Mouse (Mus musculus): ENCODE data around the gene Gfpt2.
"Not testable (repeated sequence)": the region's sequence is repeated elsewhere in the genome, so short reads cannot be mapped to it uniquely, and the experiment has no call there.

The Gfpt2 gene

DNA sequence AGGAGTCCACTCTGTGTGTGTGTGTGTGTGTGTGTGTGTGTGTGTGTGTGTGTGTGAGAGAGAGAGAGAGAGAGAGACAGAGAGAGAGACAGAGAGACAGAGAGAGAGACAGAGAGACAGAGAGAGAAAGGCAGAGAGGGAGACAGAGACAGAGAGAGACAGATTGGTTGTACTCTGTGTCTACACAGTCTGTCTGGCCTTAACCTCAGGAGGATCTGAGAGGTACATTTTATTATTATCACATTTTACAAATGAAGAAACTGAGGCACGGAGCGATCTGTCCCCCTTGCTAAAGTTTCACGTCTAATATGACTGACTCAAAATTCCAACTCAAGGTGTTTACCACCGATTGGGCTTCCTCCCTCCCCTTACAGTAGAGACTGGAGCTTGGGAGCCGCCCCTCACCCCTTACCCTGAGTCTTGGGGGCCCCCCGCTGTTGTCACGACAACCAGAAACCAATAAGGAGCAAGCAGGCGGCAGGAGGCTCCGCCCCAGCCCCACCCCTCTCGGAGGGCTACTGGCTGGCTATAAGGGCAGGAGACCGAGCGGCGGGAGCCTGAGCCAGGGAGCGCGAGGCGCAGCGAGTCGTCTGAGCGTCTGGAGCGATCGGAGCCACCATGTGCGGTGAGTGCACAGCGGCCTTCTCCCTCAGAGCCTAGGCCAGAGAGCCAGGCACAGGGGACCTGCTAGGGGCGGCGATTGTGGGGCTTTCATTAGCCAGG lies at the start of gene Gfpt2:
Gene Gfpt2 (plus strand): TSS at position 560 of the 723 bp plus-strand sequence.
- DNase-seq (ENCODE audit: low read depth, low spot score): peak; percentile 73

DNA sequence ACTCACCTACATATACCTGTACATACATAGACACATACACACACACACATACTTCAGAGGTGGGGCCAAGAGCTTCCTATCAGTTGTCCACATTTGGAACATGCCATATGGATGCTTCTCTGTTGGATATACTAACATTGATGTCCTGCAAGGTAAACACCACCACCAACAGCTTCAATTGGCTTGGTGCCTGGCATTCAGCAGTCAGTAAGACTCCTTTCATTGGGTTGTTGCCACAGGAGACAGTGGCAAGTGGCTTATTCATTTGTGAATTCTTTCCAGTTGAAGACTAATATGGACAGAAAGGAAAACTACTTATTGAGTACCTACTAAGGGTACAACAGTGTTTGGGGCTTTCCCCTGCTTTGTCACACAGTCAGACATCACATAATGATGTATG lies 49.0 kb upstream of the Gfpt2 start:
- DNase-seq (ENCODE audit: low read depth, low spot score): no peak

DNA sequence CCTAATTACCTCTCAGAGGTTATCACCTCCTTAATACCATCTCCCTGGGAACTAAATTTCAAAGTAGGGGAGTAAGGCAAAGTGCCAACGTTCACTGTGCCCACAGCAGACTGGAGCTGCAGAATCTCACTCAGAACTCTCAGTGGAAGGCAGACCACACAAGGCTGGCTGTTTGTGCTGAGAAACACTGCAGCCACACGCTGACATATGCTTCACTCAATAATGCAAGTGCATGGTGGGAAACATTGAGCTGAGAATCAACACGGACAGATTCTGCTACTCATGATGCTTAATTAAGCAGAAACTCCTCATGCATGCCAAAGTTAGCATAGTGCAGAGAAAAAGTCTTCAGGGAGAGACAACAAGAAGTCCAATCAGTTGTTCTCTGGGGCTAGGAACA lies 48.1 kb upstream of the Gfpt2 start:
- DNase-seq (ENCODE audit: low read depth, low spot score): no peak

DNA sequence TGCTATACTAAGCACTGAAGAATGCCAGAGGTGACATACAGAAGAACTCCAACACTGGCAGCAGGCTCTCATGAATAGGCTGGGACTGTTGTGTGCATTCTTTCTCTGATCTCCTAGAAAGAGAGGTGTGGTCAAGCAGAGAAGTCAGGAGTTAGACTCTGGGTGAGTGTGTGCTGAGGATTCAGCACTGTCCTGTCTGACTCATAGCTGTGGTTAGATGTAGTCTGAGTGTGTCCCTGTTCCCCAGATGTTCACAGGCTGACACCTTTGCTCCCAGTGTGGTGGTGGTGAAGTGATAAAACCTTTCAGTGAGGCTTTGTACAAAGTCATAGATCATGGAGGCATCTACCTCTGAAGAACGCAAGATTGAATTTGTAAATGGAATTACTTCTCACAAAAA lies 47.2 kb upstream of the Gfpt2 start:
- DNase-seq (ENCODE audit: low read depth, low spot score): no peak

DNA sequence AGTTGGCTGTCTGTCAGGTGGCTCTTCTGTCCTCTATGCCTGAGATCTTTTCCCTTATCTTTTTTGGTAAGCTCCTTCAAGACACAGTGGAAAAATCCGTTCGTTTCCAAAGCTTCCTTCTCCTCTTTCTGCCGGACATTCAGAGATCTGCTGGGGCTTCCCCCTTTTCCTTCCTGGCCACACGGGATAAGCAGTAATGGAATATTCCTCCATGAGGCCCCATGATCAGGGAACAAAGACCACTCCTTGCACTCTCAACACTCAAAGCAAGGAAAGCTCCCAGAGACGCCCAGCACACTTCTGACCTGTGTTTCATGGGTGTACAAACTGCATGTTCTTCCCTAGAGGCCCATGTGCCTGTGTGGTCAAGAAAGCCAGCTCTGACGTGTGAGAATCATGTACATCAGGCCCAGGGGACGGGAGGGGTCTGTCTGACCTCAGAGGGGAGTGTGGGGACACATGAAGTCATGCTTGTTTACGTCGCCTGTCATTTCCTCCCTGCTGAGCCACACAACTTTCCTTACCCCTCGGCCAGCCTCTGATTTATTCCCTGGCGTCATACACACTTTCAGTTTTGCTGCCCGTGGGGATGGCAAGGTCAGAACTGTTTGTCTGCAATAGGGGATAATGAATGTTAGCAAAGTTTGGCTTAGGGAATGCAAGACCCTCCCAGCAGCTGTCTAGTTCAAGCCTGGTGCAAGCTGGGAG lies 38.9 kb upstream of the Gfpt2 start:
- DNase-seq (ENCODE audit: low read depth, low spot score): no peak

DNA sequence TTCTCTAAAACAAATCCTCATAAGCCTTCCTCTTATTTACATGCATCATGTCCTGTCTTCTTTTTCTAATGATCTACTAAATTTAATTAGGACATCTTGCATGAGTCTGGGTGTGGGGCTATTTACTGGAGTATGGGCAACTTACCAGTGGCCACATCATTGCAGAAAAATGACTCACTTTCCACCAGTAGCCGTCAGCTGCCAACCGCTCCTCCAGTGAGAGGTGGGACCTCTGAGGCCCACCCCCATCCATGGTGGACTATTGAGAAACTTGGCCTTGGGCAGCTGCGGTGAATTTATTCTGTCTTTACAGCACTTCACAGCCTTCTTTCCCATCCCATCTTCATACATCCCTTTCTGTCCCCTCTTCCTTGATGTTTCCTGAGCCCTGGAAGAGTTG lies 35.9 kb upstream of the Gfpt2 start:
- DNase-seq (ENCODE audit: low read depth, low spot score): no peak

DNA sequence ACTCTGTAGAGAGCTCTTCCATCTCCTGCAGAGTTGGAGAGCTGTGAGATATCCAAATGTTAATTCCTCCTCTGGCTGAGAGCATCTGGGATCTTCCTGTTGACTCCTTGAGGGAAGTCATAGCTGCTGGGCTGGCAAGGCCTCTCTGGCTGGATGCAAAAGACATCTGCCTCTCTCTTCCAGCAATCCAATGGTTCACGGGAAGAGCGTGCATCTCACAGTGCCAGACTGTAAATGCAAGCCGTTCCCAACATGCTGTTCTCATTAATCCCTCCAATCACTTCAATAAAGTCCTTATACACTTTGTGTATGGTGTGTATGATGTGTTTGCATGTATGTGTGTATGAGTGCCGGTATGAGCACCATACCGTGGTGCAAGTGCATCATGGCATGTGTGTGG lies 32.8 kb upstream of the Gfpt2 start:
- no peak for DNase-seq (ENCODE audit: low read depth, low spot score)

DNA sequence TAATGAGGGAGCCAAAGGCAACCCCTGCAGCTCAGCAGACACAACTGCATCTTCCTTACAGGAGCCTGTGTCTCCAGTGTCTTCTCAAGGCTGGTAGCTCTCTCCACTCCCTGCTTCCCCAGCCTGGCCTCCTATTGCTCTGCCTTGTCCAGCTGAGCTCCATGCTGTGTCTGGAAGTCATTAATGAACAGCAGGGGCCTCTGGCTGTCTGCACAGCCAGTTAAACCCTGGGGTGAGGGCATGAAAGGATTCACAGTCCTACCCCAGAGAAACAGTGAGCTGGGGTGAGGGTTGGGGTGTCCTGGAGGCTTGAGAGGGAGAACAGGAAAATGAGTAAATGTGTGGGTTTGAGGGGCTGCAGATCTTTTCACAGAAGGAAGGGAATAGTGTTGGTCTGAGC lies 30.4 kb upstream of the Gfpt2 start:
- no peak for DNase-seq (ENCODE audit: low read depth, low spot score)

DNA sequence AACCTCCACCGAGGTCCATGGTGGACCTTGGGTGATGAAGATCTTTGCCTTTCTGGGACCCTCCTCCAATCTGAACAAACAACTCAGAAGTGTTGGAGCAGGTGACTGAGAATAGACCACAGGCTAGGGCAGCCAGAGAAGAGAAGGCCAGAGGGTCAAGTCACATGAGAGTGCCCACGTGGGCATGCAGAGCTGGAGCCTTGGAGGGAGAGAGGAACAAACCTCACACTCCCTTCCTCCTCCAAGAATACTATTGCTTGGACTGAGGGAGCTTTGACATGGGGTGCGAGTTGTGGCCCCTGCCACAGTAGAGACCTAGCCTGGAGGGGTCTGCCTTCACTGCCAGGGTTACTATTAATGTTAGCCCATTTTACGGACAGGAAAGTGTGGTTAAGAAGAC lies 30.0 kb upstream of the Gfpt2 start:
- no peak for DNase-seq (ENCODE audit: low read depth, low spot score)

DNA sequence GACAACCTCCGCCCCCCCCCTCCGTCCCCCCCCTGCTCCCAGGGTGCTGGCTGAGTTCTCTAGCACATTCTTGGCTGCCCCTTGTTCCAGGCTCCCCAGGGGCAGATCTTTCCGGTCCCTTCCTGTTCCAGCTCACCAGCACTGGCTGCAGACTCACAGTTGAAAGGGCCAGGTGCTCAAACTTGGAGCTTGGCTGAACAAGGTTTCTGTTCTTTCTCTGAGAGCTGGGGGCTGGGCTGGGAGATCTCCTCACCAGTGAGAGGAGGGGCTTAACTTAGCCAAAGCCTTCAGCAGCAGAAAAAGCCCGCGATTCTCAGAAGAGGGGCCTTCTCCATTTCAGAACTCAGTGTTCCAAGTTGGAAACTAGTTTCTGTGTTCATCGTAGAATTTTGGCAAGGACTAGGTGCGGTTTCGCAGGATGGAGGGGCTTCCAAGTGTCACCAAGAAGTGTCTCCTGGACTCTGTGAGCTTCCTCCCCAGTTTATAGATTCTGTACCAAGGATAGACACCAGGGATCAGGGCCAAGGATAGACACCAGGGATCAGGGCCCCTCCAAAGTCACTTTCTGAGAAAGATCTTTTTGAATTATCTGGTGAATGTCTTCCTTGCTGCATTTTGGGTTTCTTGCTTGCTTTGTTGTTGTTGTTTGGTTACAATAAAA lies 29.2 kb upstream of the Gfpt2 start:
- peak; percentile 86 for DNase-seq (ENCODE audit: low read depth, low spot score)

DNA sequence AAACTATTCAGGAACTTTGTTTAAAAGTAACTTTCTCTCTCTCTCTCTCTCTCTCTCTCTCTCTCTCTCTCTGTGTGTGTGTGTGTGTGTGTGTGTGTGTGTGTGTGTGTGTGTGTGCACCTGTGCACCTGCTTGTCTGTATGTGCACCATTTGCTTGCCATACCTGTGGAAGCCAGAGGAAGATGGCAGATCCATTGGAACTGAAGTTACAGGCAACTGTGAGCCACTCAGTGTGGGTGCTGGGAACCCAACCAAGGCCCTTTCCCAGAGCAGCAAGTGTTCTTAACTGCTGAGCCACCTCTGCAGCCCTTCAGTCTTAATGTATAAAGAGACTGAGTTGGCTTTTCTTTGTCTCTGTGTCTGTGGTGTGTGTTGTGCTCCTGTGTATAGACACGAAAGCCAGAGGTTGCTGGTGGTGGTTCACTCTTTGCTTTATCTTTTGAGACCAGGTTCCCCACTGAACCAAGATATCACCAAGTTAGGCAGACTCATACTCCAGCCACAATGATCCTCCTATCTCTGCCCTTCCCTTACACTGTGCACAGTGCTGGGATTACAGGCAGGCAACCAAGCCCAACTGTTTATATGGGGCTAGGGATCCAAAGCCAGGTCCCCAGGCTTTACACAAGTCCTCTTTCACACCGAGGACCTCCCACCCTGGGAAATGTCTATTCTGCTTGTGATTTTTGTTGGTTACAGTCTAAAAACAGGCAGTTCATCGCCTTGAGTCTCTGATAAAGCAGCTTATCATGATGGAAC lies 28.4 kb upstream of the Gfpt2 start:
- no peak for DNase-seq (ENCODE audit: low read depth, low spot score)

DNA sequence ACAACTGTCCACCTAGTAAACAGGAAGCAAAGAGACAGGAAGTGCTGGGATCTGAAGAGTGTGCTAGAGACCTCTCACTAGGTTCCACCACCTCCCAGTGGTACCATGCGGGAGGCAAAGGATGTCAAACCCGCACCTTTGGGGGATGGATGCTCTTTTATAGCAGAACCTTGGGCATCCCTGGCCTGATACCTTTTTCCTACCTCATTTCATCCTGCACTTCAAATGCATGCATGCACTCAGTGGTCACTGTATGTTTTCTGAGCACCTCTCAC lies 27.9 kb upstream of the Gfpt2 start:
- DNase-seq (ENCODE audit: low read depth, low spot score): no peak

DNA sequence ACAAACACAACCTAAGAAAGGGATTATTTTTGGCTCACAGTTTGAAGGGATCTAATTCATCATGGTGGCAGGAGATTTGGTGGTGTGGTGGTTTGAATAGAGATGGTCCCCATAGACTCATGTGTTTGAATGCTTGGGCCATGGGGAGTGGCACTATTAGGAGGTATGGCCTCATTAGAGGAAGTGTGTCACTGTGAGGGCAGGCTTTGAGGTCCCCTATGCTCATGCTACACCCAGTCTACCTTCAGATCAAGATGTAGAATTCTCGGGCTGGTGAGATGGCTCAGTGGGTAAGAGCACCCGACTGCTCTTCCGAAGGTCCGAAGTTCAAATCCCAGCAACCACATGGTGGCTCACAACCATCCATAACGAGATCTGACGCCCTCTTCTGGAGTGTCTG lies 26.5 kb upstream of the Gfpt2 start:
- DNase-seq (ENCODE audit: low read depth, low spot score): not testable (repeated sequence)

DNA sequence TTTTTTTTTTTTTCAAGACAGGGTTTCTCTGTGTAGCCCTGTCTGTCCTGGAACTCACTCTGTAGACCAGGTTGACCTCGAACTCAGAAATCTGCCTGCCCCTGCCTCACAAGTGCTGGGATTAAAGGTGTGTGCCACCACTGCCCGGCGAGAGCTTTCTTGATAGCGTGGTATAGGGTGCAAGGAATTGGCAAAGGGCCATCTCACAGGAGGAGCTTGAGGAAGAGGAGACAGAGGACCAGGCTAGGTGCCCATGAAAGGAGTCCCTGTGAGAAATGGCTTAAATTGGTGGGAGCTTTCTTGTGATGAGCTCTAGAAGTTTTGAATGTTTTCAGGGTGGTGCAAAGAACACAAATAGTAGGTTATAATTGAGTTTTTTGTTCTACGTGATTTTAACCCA lies 25.2 kb upstream of the Gfpt2 start:
- no peak for DNase-seq (ENCODE audit: low read depth, low spot score)

DNA sequence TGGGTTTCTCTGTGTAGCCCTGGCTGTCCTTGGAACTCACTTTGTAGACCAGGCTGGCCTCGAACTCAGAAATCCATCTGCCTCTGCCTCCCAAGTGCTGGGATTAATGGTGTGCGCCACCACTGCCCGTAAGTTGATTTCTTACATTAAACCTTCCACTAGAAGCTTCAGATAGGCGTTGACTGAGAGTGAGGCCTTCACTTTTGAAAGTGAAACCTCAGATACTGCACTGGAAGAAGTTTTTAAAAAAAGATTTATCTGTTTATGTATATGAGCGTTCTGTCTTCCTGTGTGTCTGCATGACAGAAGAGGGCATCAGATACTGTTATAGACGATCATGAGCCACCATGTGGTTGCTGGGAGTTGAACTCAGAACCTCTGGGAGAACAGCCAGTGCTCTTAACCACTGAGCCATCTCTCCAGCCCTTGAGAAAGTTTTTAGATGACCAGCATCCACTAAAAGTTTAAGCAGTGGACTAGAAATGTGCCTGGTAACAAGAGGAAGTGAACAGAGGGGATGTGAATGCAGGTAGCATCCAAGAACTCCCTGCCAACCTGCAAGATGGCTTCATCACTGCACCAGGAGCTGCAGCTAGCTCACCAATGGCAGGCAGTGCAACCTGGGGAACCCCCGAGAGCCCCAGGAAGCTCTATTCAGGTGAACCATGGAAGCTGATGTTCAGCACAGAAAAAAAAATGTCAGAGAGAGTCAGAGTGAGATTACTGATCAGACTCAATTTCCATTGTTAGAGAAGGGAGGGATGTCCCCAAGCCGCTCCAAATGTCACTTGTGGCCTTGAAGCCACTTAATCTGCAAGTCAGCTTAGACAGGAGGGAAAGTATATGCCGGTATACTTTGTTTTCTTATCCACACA lies 23.1 kb upstream of the Gfpt2 start:
- no peak for DNase-seq (ENCODE audit: low read depth, low spot score)

DNA sequence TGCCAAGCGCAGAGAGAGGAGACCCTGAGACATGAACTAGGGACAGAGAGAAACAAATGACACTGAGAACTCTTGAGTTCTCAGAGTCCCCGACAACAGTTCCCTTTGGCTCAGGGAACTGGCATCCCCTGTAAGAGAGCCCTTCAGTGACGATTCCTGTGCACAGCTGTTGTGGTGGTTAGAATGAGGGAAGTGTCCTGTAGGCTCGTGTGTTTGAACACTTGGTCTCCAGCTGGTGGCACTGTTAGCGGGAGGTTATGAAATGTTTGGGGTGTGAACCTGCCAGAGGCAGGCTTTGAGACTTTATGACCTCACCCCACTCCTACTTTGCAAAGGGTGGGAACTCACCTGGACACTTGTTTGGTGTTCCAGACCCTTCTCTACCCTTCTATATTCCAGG lies 21.7 kb upstream of the Gfpt2 start:
- DNase-seq (ENCODE audit: low read depth, low spot score): no peak

DNA sequence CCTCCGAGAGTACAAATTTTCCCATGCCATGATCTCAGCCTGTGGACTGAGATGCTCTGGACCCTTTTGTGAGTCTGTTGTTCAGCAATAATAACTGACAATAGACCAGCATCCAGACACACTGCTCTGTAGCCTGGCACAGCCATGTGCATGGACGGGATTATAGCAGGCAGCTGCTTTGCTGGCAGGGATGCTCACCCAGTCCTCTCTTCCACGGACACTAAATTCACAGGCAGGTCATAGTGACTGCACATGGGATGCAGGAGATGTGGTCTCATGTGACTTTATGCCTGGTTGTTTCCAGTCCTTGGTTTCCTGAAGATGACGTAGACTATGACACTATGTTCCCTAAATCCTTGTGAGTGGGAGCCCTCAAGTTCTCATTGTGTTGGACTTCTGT lies 19.1 kb upstream of the Gfpt2 start:
- no peak for DNase-seq (ENCODE audit: low read depth, low spot score)

DNA sequence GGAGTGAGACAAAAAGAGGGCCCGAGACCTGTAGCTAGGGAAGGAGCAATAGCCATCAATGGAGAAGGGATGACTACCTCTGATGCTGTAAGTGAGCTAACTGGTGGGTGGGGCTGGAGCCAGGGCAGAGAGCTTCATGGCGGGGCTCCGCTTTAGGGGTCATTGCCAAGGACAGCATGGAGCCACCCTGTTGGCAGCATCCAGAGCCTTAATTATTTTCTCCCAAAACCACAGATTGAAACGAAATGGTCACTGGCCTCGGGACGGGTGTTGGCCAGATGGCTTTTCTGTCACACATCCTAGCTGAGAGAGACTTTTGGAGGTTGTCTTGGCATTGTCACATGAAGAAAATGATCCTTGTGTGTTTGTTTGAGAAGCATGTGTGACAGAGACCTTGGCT lies 15.1 kb upstream of the Gfpt2 start:
- DNase-seq (ENCODE audit: low read depth, low spot score): no peak

DNA sequence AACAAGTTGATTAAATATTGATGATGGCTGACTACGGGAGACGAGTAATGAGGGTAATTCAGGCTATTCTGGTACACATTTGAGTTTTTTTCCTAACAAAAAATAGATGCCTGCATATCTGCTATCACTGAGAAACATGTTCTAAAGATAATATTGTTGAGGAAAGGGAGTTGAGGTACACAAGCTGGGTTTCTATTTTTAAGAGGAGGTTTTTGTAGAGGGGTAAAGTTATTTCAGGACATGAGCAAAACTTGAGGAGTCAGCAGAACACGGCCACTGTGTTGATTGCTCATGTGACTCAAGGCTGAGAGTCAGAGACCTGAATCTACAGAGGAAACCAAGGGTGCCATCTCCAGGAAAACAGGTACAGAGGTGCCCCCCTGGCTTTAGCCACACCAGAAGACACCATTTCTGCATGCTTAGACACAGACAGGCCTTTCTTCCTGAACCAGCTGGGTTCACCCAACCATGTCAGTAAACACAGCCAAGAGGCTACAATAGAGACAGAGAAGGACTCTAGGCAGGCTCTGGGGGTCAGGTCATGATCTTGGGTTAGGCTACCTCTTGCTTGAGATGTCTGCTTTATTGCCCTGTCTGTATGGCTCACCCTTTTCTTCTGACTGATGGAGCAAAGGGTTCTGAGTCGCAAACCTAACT lies 13.7 kb upstream of the Gfpt2 start:
- DNase-seq (ENCODE audit: low read depth, low spot score): no peak

DNA sequence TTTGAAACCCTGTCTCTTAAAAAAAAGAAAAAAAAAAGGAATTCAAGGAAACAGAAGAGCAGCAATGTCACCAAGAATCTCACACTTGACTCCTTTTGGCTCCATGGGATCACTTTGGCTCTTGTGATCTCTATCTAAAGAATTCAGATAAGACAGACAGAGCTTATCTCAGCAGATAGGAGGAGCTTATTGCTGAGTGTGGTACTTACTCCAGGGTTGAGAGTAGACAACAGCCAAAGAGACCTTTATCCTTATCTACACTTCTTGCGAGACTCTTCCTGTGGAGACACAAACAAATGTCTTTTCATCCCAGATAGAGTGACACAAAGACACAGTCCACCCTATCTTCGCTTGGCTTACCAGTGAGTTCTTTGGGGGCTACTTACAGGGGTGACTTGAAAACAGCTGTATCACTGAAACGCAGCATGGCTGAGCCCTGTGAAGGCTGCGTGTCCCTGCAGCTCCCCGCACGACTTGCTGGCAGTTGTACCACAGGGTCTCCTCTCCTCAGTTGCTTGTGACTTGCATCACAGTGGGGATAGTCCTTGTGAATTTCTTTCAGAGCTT lies 12.1 kb upstream of the Gfpt2 start:
- DNase-seq (ENCODE audit: low read depth, low spot score): no peak

DNA sequence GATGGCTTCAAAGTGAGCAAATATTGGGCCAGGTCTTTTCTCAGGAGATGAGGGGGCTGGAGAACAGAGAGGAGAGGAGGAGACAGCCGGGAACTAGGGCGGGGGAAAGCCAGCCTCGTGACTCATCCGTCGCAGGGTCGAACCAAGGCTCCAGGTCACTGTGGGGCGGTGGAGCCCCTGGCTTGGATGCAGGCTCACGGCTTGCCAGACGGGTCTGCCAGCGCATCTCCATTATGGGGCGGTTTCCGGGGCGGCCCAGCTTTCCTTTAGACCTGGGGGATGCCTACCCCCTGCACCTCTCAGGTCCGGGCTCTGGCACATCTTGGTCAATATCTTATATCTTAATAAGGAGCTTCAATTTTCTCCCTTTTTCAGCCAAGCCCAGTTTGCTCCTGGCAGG lies 847 bp upstream of the Gfpt2 start:
- no peak for DNase-seq (ENCODE audit: low read depth, low spot score)

All from WW6 (cell line).